Mouse (Mus musculus): ENCODE measurements at regions not wholly inside any gene's neighbourhood (a gene's known extent, or its start where the extent isn't known, plus 50 kb on each side); places are given as distances from the start of the nearest gene placed in this dataset.

GRCm38 (mm10) chr15:74420550-74420949, 215.6 kb downstream of the Mroh4 start:
- no peaks in the 10 kb centered on the region for H3K27me3 ChIP-seq
- no peak overlapping the region for H3K27ac ChIP-seq
- peaks cover 4% of the 10 kb centered on the region; the same call in 1 of the 2 replicates for H3K4me1 ChIP-seq (replicated peaks)
- no peak overlapping the region for H3K4me3 ChIP-seq
- H3K9me3 ChIP-seq: no peaks in the 10 kb centered on the region
- H3K9ac ChIP-seq: no peak overlapping the region
- WGBS: 85% methylated on average over 8 of the region's 8 CpGs
- no peak for ATAC-seq (ENCODE audit: low FRiP score)
- H3K36me3 ChIP-seq: no peaks in the 10 kb centered on the region
- no peak overlapping the region for H3K4me2 ChIP-seq

DNA sequence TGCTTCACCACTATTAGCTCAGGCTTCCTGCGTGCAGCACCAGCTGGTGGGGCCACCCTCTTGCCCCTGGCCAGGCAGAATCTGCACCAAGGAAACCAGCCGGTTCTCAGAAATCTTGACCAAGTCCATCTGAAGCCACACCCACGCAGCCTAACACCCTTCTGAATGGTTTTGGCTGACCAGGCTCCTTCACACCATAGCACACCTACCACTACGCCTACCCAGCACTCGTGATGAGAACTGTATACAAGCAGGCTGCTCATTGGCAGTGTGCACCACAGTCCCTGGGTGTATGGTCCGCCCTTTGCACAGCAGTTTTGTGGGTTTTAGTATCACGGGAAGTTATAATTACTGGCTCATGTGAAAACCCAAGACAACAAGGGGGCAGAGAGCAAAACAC, 217.5 kb downstream of the Mroh4 start:
- no peak overlapping the region for H3K27ac ChIP-seq
- H3K4me3 ChIP-seq: no peak overlapping the region
- no peak for ATAC-seq (ENCODE audit: low FRiP score)
- no peak overlapping the region for H3K4me2 ChIP-seq
- H3K27me3 ChIP-seq: no peaks in the 10 kb centered on the region
- H3K36me3 ChIP-seq: no peaks in the 10 kb centered on the region
- H3K9me3 ChIP-seq: no peaks in the 10 kb centered on the region
- 85% methylated on average over 7 of the region's 7 CpGs for WGBS
- H3K9ac ChIP-seq: no peak overlapping the region
- peaks cover 15% of the 10 kb centered on the region for H3K4me1 ChIP-seq (replicated peaks)

DNA sequence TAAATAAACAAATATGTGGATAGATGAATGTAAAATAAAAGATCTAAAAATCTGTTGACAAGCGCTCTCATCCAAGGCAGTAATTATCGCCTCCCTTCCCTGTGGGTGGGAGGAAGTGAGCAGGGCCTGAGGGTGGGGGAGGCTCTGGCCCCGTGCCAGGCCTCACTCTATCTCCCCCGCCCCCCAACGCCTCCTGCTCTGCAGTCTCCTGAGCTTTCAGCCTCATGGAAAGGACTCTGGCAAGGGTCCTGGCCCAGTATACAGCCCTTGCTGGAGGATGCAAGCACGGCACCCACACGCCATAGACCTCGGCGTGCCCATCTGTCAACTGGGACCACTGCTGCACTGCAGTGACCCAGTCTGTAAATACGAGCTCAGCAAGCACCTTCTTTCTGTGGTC, 222.9 kb downstream of the Mroh4 start:
- ATAC-seq (ENCODE audit: low FRiP score): no peak
- Histone ChIP-seq H3K4me2 (no peak overlapping the region), H3K9me3 (no peaks in the 10 kb centered on the region), H3K27me3 (no peaks in the 10 kb centered on the region), H3K9ac (no peak overlapping the region), H3K27ac (no peak overlapping the region), H3K4me3 (no peak overlapping the region), H3K4me1 (replicated peaks) (peaks cover 18% of the 10 kb centered on the region), H3K36me3 (no peaks in the 10 kb centered on the region)
- 66% methylated on average over 10 of the region's 10 CpGs for WGBS

DNA sequence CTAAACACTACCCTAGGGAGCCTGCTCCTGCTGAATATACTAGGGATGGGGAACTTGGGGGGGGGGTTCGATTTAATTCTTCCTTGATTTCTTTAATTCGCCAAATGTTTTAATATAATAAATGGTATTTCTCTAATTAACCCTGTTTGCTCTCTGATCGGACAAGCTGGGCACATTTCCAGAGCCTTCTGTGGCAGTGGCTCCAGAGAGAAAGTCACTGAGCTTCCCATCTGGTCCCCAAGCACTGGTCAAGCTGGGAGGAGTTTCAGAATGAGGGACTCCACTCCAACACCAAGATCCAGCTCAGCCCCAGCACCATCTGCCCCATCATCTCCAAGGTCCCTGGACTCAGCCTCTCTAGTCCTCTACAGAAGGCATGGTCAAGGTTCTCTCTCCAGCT, 223.9 kb downstream of the Mroh4 start:
- Histone ChIP-seq H3K4me3 (no peak overlapping the region), H3K9me3 (no peaks in the 10 kb centered on the region), H3K36me3 (no peaks in the 10 kb centered on the region), H3K4me2 (no peak overlapping the region), H3K27ac (no peak overlapping the region), H3K4me1 (replicated peaks) (peaks cover 18% of the 10 kb centered on the region), H3K9ac (no peak overlapping the region), H3K27me3 (no peaks in the 10 kb centered on the region)
- no peak for ATAC-seq (ENCODE audit: low FRiP score)
- WGBS: 89% methylated on average over 3 of the region's 3 CpGs

- Histone ChIP-seq H3K27ac (no peak overlapping the region), H3K9ac (no peak overlapping the region), H3K4me3 (no peak overlapping the region), H3K4me1 (replicated peaks) (peaks cover 24% of the 10 kb centered on the region), H3K36me3 (no peaks in the 10 kb centered on the region), H3K4me2 (no peak overlapping the region), H3K9me3 (no peaks in the 10 kb centered on the region), H3K27me3 (no peaks in the 10 kb centered on the region; the same call in 1 of the 2 replicates)
- ATAC-seq (ENCODE audit: low FRiP score): no peak
- WGBS: 72% methylated on average over 3 of the region's 3 CpGs
These were observed 225.1 kb downstream of the Mroh4 start for GRCm38 (mm10) chr15:74411097-74411496.

GRCm38 (mm10) chr15:74404866-74405265, 231.3 kb downstream of the Mroh4 start:
- no peaks in the 10 kb centered on the region for H3K36me3 ChIP-seq
- no peaks in the 10 kb centered on the region for H3K9me3 ChIP-seq
- H3K4me1 ChIP-seq (replicated peaks): peaks cover 24% of the 10 kb centered on the region
- ATAC-seq (ENCODE audit: low FRiP score): peak; percentile 50; the same call in 1 of the 2 replicates
- H3K27me3 ChIP-seq: no peaks in the 10 kb centered on the region; the same call in 1 of the 2 replicates
- WGBS: 69% methylated on average over 6 of the region's 6 CpGs
- no peak overlapping the region; the same call in 1 of the 2 replicates for H3K27ac ChIP-seq
- H3K9ac ChIP-seq: no peak overlapping the region; the same call in 1 of the 2 replicates
- H3K4me3 ChIP-seq: no peak overlapping the region
- no peak overlapping the region for H3K4me2 ChIP-seq

DNA sequence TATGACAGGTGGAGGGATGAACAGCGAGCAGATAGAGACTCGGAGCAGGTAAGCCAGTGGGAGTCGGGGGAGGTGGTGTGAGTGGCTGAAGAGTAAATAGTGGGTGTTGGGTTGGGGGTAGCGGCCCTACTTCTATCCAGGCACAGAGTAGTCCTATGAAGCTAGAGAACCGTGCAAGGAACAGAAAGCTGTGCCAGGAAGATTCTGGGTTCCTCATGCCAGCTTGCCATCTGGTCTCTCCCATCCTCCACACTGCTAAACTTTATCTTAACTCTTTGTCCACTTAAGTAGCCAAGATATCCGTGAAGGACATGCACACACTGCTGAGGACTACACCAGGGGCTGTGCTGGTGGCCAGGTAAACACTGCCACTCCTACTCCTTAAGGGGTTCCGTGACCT, 234.9 kb downstream of the Mroh4 start:
- Histone ChIP-seq H3K4me2 (no peak overlapping the region), H3K27me3 (no peaks in the 10 kb centered on the region; the same call in 1 of the 2 replicates), H3K9me3 (no peaks in the 10 kb centered on the region), H3K4me1 (replicated peaks) (peaks cover 17% of the 10 kb centered on the region), H3K4me3 (no peak overlapping the region), H3K9ac (no peak overlapping the region), H3K36me3 (no peaks in the 10 kb centered on the region), H3K27ac (no peak overlapping the region)
- 91% methylated on average over 7 of the region's 7 CpGs for WGBS
- ATAC-seq (ENCODE audit: low FRiP score): no peak

GRCm38 (mm10) chr15:74396029-74396428, 240.1 kb downstream of the Mroh4 start:
- no peaks in the 10 kb centered on the region for H3K27me3 ChIP-seq
- no peak for ATAC-seq (ENCODE audit: low FRiP score)
- WGBS: 93% methylated on average over 8 of the region's 8 CpGs
- 0 out of 2 replicates have a peak, but pooled peaks cover 4% of the 10 kb centered on the region for H3K4me1 ChIP-seq (replicated peaks)
- H3K9me3 ChIP-seq: no peaks in the 10 kb centered on the region
- H3K4me3 ChIP-seq: no peak overlapping the region
- no peak overlapping the region for H3K9ac ChIP-seq
- H3K4me2 ChIP-seq: no peak overlapping the region
- H3K36me3 ChIP-seq: no peaks in the 10 kb centered on the region
- no peak overlapping the region for H3K27ac ChIP-seq

- WGBS: 15% methylated on average over 3 of the region's 3 CpGs
- Histone ChIP-seq H3K27ac (no peak overlapping the region), H3K27me3 (no peaks in the 10 kb centered on the region), H3K4me3 (no peak overlapping the region), H3K36me3 (no peaks in the 10 kb centered on the region), H3K4me2 (no peak overlapping the region), H3K9me3 (no peaks in the 10 kb centered on the region), H3K4me1 (replicated peaks) (peaks cover 11% of the 10 kb centered on the region; the same call in 1 of the 2 replicates), H3K9ac (no peak overlapping the region)
- no peak for ATAC-seq (ENCODE audit: low FRiP score)
These were observed 248.6 kb downstream of the Mroh4 start for GRCm38 (mm10) chr15:74387533-74387932.

DNA sequence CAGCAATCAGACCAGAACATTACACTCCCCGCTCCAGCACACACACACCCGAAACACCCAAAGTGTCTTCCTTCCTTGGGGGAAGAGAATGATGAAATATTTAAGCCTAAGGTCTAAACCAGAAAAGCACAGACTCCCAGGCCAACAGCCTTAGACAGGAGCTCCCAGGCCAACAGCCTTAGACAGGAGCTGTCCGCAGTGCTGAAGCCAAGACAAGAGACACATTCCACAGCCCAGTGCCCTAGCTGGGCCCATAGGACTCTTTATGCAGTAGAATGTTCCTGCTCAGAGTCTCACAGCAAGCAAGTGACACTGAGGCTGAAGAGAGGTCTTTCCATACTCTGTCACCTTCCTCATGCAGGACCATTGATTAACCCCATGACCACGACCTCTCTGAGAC, 253.6 kb downstream of the Mroh4 start:
- no peaks in the 10 kb centered on the region for H3K9me3 ChIP-seq
- H3K27ac ChIP-seq: no peak overlapping the region
- no peak overlapping the region for H3K4me2 ChIP-seq
- no peak overlapping the region for H3K9ac ChIP-seq
- 75% methylated on average over 4 of the region's 4 CpGs for WGBS
- no peaks in the 10 kb centered on the region for H3K27me3 ChIP-seq
- peaks cover 6% of the 10 kb centered on the region; the same call in 1 of the 2 replicates for H3K4me1 ChIP-seq (replicated peaks)
- no peak for ATAC-seq (ENCODE audit: low FRiP score)
- no peak overlapping the region for H3K4me3 ChIP-seq
- no peaks in the 10 kb centered on the region for H3K36me3 ChIP-seq

- no peaks in the 10 kb centered on the region for H3K36me3 ChIP-seq
- H3K4me3 ChIP-seq: no peak overlapping the region
- WGBS: 87% methylated on average over 6 of the region's 6 CpGs
- H3K27me3 ChIP-seq: no peaks in the 10 kb centered on the region
- no peaks in the 10 kb centered on the region for H3K4me1 ChIP-seq (replicated peaks)
- H3K9me3 ChIP-seq: no peaks in the 10 kb centered on the region
- no peak overlapping the region for H3K4me2 ChIP-seq
- H3K27ac ChIP-seq: no peak overlapping the region
- no peak overlapping the region for H3K9ac ChIP-seq
- ATAC-seq (ENCODE audit: low FRiP score): no peak
These were observed 256.8 kb downstream of the Mroh4 start for GRCm38 (mm10) chr15:74379366-74379765.

DNA sequence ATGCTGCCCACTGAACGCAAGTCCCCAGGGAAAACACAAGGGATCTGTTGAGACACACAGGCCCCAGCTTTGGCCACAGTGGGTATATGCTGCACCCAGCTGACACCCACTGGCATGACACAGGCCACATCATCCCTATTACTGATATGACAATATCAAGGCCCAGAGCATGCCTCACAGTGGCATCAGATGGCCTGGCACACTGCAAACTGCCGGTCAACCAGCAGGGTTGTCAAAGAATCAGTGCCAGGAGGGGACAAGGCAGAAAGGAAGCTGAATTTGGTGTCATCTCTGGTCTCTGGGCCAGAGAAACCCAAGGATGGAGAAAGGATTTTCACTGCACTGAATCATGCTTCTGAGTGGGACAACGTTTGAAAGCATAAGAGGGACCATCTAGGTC, 266.7 kb downstream of the Mroh4 start:
- Histone ChIP-seq H3K9ac (no peak overlapping the region), H3K27ac (no peak overlapping the region), H3K4me2 (no peak overlapping the region), H3K4me3 (no peak overlapping the region), H3K9me3 (no peaks in the 10 kb centered on the region), H3K4me1 (replicated peaks) (peaks cover 10% of the 10 kb centered on the region), H3K27me3 (no peaks in the 10 kb centered on the region), H3K36me3 (no peaks in the 10 kb centered on the region)
- 83% methylated on average over 3 of the region's 3 CpGs for WGBS
- ATAC-seq (ENCODE audit: low FRiP score): no peak

DNA sequence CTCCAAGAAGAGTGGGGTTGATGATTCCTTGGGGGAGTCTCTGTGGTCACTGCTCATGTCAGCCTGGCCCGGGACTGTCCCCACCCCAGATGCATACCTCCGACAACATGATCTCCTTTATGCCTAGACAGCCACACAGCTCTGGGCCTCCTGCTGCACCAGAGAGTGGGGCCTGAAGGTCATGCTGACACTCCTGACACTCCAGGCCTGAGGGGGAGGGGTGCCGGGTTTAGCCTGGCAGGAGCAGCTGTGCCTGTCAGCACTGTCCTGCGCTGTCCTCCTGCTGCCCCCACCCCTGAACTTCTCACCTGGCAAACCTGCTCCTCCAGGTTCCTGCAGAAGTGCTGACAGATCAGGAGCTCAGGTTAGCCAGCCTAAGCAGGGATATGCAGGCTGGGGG, 288.2 kb downstream of the Mroh4 start:
- Histone ChIP-seq H3K36me3 (no peaks in the 10 kb centered on the region), H3K27ac (no peak overlapping the region), H3K9ac (no peak overlapping the region), H3K4me2 (no peak overlapping the region), H3K27me3 (no peaks in the 10 kb centered on the region), H3K4me3 (no peak overlapping the region), H3K9me3 (peaks cover 8% of the 10 kb centered on the region; the same call in 1 of the 2 replicates), H3K4me1 (replicated peaks) (0 out of 2 replicates have a peak, but pooled peaks cover 8% of the 10 kb centered on the region)
- no peak for ATAC-seq (ENCODE audit: low FRiP score)
- WGBS: 45% methylated on average over 4 of the region's 4 CpGs

Measured in hindbrain, embryonic 13.5 days (tissue).